Mouse (Mus musculus) MEL (cell line): ENCODE measurements around the gene Casp14. TPM values are rescaled to one million over a fixed set of nuclear protein-coding genes. Genes with fewer than 3 reads are reported as not detected.

ENCODE experiments used
- DNase-seq: peaks from one replicate; pipeline ENCODE4 v3.0.0; 2011; ENCODE audit warnings: low read depth, low spot score
- H3K27ac ChIP-seq: 2 replicates; pipeline ENCODE4 v1.5.1; 2012; ENCODE audit warnings: low read depth, mild to moderate bottlenecking, control low read depth, low read length, moderate library complexity; ENCODE audit not compliant: control insufficient read depth
- H3K27me3 ChIP-seq, 2 experiments: fragments of 150-350 bp in 1 of 2; sonication (generic) in 1 of 2; 2 replicates each; pipeline ENCODE4 v1.6.1; 2012; ENCODE audit warnings: low read length in 2 of 2, mild to moderate bottlenecking in 2 of 2, improper control_type of control experiment in 1 of 2, moderate library complexity in 1 of 2; ENCODE audit not compliant: insufficient read depth in 2 of 2, control insufficient read depth in 1 of 2
- H3K36me3 ChIP-seq, 2 experiments: 2 replicates each; pipeline ENCODE4 v1.6.1; 2012 to 2014; ENCODE audit warnings: low read length in 2 of 2, improper control_type of control experiment in 1 of 2, inconsistent platforms in 1 of 2, mild to moderate bottlenecking in 1 of 2; ENCODE audit not compliant: insufficient read depth in 2 of 2, control insufficient read depth in 1 of 2
- H3K4me1 ChIP-seq, 2 experiments: fragments of 150-350 bp in 1 of 2; sonication (generic) in 1 of 2; 2 replicates each; pipeline ENCODE4 v1.6.1; 2012; ENCODE audit warnings: low read length in 2 of 2, improper control_type of control experiment in 1 of 2, mild to moderate bottlenecking in 1 of 2; ENCODE audit not compliant: insufficient read depth in 2 of 2, control insufficient read depth in 1 of 2
- H3K4me3 ChIP-seq, 2 experiments: fragments of 150-350 bp in 1 of 2; sonication (generic) in 1 of 2; 2 replicates each; pipeline ENCODE4 v1.5.1; 2012; ENCODE audit warnings: low read depth in 2 of 2, low read length in 2 of 2, mild to moderate bottlenecking in 2 of 2, moderate library complexity in 2 of 2, control low read depth in 1 of 2, improper control_type of control experiment in 1 of 2; ENCODE audit not compliant: control insufficient read depth in 1 of 2, insufficient read depth in 1 of 2
- H3K79me2 ChIP-seq: 2 replicates; pipeline ENCODE4 v1.6.1; 2012; ENCODE audit warnings: mild to moderate bottlenecking, low read length, moderate library complexity; ENCODE audit not compliant: control insufficient read depth, poor library complexity, insufficient read depth
- H3K9ac ChIP-seq: 2 replicates; pipeline ENCODE4 v1.6.1; 2012; ENCODE audit warnings: low read depth, mild to moderate bottlenecking, control low read depth, low read length, moderate library complexity; ENCODE audit not compliant: control insufficient read depth, poor library complexity, severe bottlenecking
- H3K9me3 ChIP-seq: fragments of 150-350 bp; sonication (generic); replicated peaks from 2 replicates; pipeline ENCODE4 v1.6.1; 2012; ENCODE audit warnings: mild to moderate bottlenecking, low read length, improper control_type of control experiment, moderate library complexity; ENCODE audit not compliant: insufficient read depth
- BHLHE40 ChIP-seq: IDR thresholded peaks from 2 replicates; pipeline ENCODE4 v1.6.1; 2012; ENCODE audit warnings: low read depth, mild to moderate bottlenecking, inconsistent platforms, low read length, improper control_type of control experiment, borderline replicate concordance
- CHD1 ChIP-seq: IDR thresholded peaks from 2 replicates; pipeline ENCODE4 v1.6.1; 2012; ENCODE audit warnings: low read depth, mild to moderate bottlenecking, inconsistent platforms, low read length, improper control_type of control experiment
- CHD2 ChIP-seq: IDR thresholded peaks from 2 replicates; pipeline ENCODE4 v1.6.1; 2011; ENCODE audit warnings: low read length, improper control_type of control experiment
- ETS1 ChIP-seq: IDR thresholded peaks from 2 replicates; pipeline ENCODE4 v1.6.1; 2012; ENCODE audit warnings: low read depth, mild to moderate bottlenecking, inconsistent platforms, low read length, improper control_type of control experiment, moderate library complexity
- GABPA ChIP-seq: IDR thresholded peaks from 2 replicates; pipeline ENCODE4 v1.6.1; 2012; ENCODE audit warnings: low read depth, mild to moderate bottlenecking, inconsistent platforms, low read length, improper control_type of control experiment, moderate library complexity
- GATA1 ChIP-seq: IDR thresholded peaks from 2 replicates; pipeline ENCODE4 v1.6.1; 2011; ENCODE audit warnings: low read depth, low read length, improper control_type of control experiment
- JUND ChIP-seq: IDR thresholded peaks from 2 replicates; pipeline ENCODE4 v1.6.1; 2011; ENCODE audit warnings: low read depth, mild to moderate bottlenecking, improper control_type of control experiment, low read length
- KAT2A ChIP-seq: conservative IDR thresholded peaks from 2 replicates; pipeline ENCODE4 v1.6.1; 2012; ENCODE audit warnings: low read depth, low read length, improper control_type of control experiment, inconsistent platforms
- MAFK ChIP-seq: IDR thresholded peaks from 2 replicates; pipeline ENCODE4 v1.6.1; 2011; ENCODE audit warnings: low read depth, mild to moderate bottlenecking, low read length, improper control_type of control experiment, borderline replicate concordance
- MAX ChIP-seq: IDR thresholded peaks from 2 replicates; pipeline ENCODE4 v1.6.1; 2011; ENCODE audit warnings: low read length, improper control_type of control experiment
- MAZ ChIP-seq: IDR thresholded peaks from 2 replicates; pipeline ENCODE4 v1.6.1; 2012; ENCODE audit warnings: low read depth, mild to moderate bottlenecking, inconsistent platforms, low read length, improper control_type of control experiment
- MEF2A ChIP-seq: IDR thresholded peaks from 2 replicates; pipeline ENCODE4 v1.6.1; 2014; ENCODE audit warnings: low read depth, mild to moderate bottlenecking, inconsistent platforms, low read length, improper control_type of control experiment; ENCODE audit not compliant: poor library complexity, insufficient replicate concordance, severe bottlenecking; ENCODE audit errors: extremely low read depth
- MXI1 ChIP-seq: IDR thresholded peaks from 2 replicates; pipeline ENCODE4 v1.6.1; 2011; ENCODE audit warnings: mild to moderate bottlenecking, low read depth, low read length, improper control_type of control experiment
- MYB ChIP-seq: IDR thresholded peaks from 2 replicates; pipeline ENCODE4 v1.6.1; 2011; ENCODE audit warnings: mild to moderate bottlenecking, low read depth, low read length, improper control_type of control experiment
- NRF1 ChIP-seq: IDR thresholded peaks from 2 replicates; pipeline ENCODE4 v1.6.1; 2014; ENCODE audit warnings: low read depth, mild to moderate bottlenecking, inconsistent platforms, low read length, improper control_type of control experiment, moderate library complexity; ENCODE audit not compliant: poor library complexity, insufficient read depth, severe bottlenecking
- POLR2A ChIP-seq, 2 experiments: IDR thresholded peaks; 2 replicates each; pipeline ENCODE4 v1.6.1; 2011 to 2012; ENCODE audit warnings: low read length in 2 of 2, mild to moderate bottlenecking in 2 of 2, control low read depth in 1 of 2, improper control_type of control experiment in 1 of 2, low read depth in 1 of 2, moderate library complexity in 1 of 2; ENCODE audit not compliant: control insufficient read depth in 1 of 2, insufficient read depth in 1 of 2, poor library complexity in 1 of 2
- POLR2AphosphoS2 ChIP-seq: IDR thresholded peaks from 2 replicates; pipeline ENCODE4 v1.6.1; 2011; ENCODE audit warnings: low read length, improper control_type of control experiment
- RAD21 ChIP-seq: IDR thresholded peaks from 2 replicates; pipeline ENCODE4 v1.6.1; 2011; ENCODE audit warnings: mild to moderate bottlenecking, low read depth, low read length, improper control_type of control experiment
- RCOR1 ChIP-seq: IDR thresholded peaks from 2 replicates; pipeline ENCODE4 v1.6.1; 2012; ENCODE audit warnings: low read depth, mild to moderate bottlenecking, inconsistent platforms, low read length, improper control_type of control experiment
- SMC3 ChIP-seq: IDR thresholded peaks from 2 replicates; pipeline ENCODE4 v1.6.1; 2011; ENCODE audit warnings: low read depth, low read length, improper control_type of control experiment
- TCF12 ChIP-seq: IDR thresholded peaks from 2 replicates; pipeline ENCODE4 v1.6.1; 2014; ENCODE audit warnings: low read depth, mild to moderate bottlenecking, inconsistent platforms, low read length, improper control_type of control experiment, moderate library complexity
- UBTF ChIP-seq: IDR thresholded peaks from 2 replicates; pipeline ENCODE4 v1.6.1; 2012; ENCODE audit warnings: low read depth, mild to moderate bottlenecking, inconsistent platforms, low read length, improper control_type of control experiment, moderate library complexity, borderline replicate concordance; ENCODE audit not compliant: insufficient read depth
- USF1 ChIP-seq: IDR thresholded peaks from 2 replicates; pipeline ENCODE4 v1.6.1; 2014; ENCODE audit warnings: low read depth, mild to moderate bottlenecking, inconsistent platforms, low read length, improper control_type of control experiment, moderate library complexity
- USF2 ChIP-seq, 2 experiments: IDR thresholded peaks; 2 replicates each; pipeline ENCODE4 v1.6.1; 2011 to 2012; ENCODE audit warnings: improper control_type of control experiment in 2 of 2, low read length in 2 of 2, borderline replicate concordance in 1 of 2, inconsistent platforms in 1 of 2, low read depth in 1 of 2, mild to moderate bottlenecking in 1 of 2; ENCODE audit not compliant: insufficient read depth in 1 of 2
- ZKSCAN1 ChIP-seq: IDR thresholded peaks from 2 replicates; pipeline ENCODE4 v1.6.1; 2012; ENCODE audit warnings: low read depth, mild to moderate bottlenecking, inconsistent platforms, low read length, improper control_type of control experiment, moderate library complexity
- ZMIZ1 ChIP-seq: IDR thresholded peaks from 2 replicates; pipeline ENCODE4 v1.6.1; 2012; ENCODE audit warnings: low read depth, mild to moderate bottlenecking, inconsistent platforms, low read length, improper control_type of control experiment, moderate library complexity
- polyA plus RNA-seq, 2 experiments: library from polyadenylated mRNA; stranded (reverse) in 1 of 2; unstranded in 1 of 2; fragments of >175 nt in 1 of 2; fragments of >200 nt in 1 of 2; gene quantifications; 2 replicates each; pipeline versions ENCODE4 v1.2.1 to v1.2.4; 2012; ENCODE audit warnings: low replicate concordance in 2 of 2, low read depth in 1 of 2; ENCODE audit not compliant: insufficient read length in 2 of 2, insufficient read depth in 1 of 2, missing spikeins in 1 of 2
- total RNA-seq: library from RNA; depleted of rRNA; stranded (reverse); fragments of 300-350 nt; gene quantifications from 2 replicates; pipeline ENCODE4 v1.2.3, GENCODE M21; 2012; rRNA removed

The Casp14 gene
- total RNA-seq, result not detected in 2 replicates
- not detected for polyA plus RNA-seq

GRCm38 (mm10) chr10:78718056-78718455 is at the start of gene Casp14:
Casp14 (minus strand) TSS chr10:78718294.
- Histone ChIP-seq H3K79me2 (no peaks in the 10 kb centered on the region), H3K9me3 (no peaks in the 10 kb centered on the region), H3K4me3 (no peak within 1 kb of the TSS)
- no peak for TF ChIP-seq MEF2A
- no peak for TF ChIP-seq JUND
- TF ChIP-seq TCF12, result no peak
- TF ChIP-seq MAFK, result no peak
- TF ChIP-seq MAZ, result no peak
- TF ChIP-seq CHD1, result no peak
- TF ChIP-seq SMC3, result no peak
- no peak for TF ChIP-seq ZMIZ1
- no peak for TF ChIP-seq USF2 (IDR thresholded peaks at IDR 0.05; ENCODE audit: borderline replicate concordance in 1 of 2, insufficient read depth in 1 of 2, low read depth in 1 of 2, low read length in 2 of 2)
- no peak for TF ChIP-seq ZKSCAN1
- TF ChIP-seq POLR2A (IDR thresholded peaks at IDR 0.05; ENCODE audit: control insufficient read depth in 1 of 2, insufficient read depth in 1 of 2, low read depth in 1 of 2, low read length in 2 of 2, poor library complexity in 1 of 2), result no peak
- no peak for TF ChIP-seq RAD21
- TF ChIP-seq, all 39 proteins: peak for 0
- H3K27me3 ChIP-seq, result no peaks in the 10 kb centered on the region
- H3K9ac ChIP-seq, result no peak within 1 kb of the TSS
- no peaks in the 10 kb centered on the region for H3K4me1 ChIP-seq
- H3K36me3 ChIP-seq, result no peaks in the 10 kb centered on the region
- no peak for DNase-seq
- no peak within 1 kb of the TSS for H3K27ac ChIP-seq

DNA sequence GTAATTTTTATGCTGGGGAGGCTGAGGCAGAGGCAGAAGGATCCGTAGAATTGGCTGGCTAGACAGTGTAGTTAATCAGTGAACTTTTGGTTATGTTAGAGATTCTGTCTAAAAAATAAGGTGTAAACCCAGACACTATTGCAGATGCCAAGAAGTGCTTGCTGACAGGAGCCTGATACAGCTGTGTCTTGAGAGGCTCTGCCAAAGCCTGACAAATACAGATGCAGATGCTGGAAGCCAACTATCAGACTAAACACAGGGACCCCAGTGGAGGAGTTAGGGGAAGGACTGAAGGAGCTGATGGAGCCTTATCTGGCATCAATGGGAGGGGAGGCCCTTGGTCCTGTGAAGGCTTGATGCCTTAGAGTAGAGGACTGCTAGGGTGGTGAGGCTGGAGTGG is 47.5 kb upstream of the Casp14 start:
- H3K79me2 ChIP-seq, result no peaks in the 10 kb centered on the region
- H3K9me3 ChIP-seq, result no peaks in the 10 kb centered on the region
- H3K27me3 ChIP-seq, result no peaks in the 10 kb centered on the region
- no peak for DNase-seq
- no peak overlapping the region for H3K27ac ChIP-seq
- no peak for TF ChIP-seq POLR2AphosphoS2
- TF ChIP-seq BHLHE40, result no peak
- TF ChIP-seq UBTF, result no peak
- no peak for TF ChIP-seq GATA1
- no peak for TF ChIP-seq MEF2A
- no peak for TF ChIP-seq RCOR1
- no peak for TF ChIP-seq GABPA
- no peak for TF ChIP-seq CHD2
- TF ChIP-seq KAT2A, result no peak
- TF ChIP-seq RAD21, result no peak
- TF ChIP-seq MYB, result no peak
- TF ChIP-seq USF2 (IDR thresholded peaks at IDR 0.05; ENCODE audit: borderline replicate concordance in 1 of 2, insufficient read depth in 1 of 2, low read depth in 1 of 2, low read length in 2 of 2), result no peak
- TF ChIP-seq NRF1, result no peak
- no peak for TF ChIP-seq MXI1
- TF ChIP-seq USF1, result no peak
- TF ChIP-seq ZMIZ1, result no peak
- no peak for TF ChIP-seq MAX
- no peak for TF ChIP-seq ETS1
- TF ChIP-seq ZKSCAN1, result no peak
- no peaks in the 10 kb centered on the region for H3K36me3 ChIP-seq
- H3K4me1 ChIP-seq, result no peaks in the 10 kb centered on the region
- no peak overlapping the region for H3K4me3 ChIP-seq
- H3K9ac ChIP-seq, result no peak overlapping the region
